Mouse (Mus musculus) myocyte (in vitro differentiated cells): ENCODE measurements around the gene Pcbp3. TPM values are rescaled to one million over a fixed set of nuclear protein-coding genes. Genes with fewer than 3 reads are reported as not detected.

Experiments
- H3K27me3 ChIP-seq: one replicate; pipeline ENCODE4 v1.6.1; 2011; ENCODE audit not compliant: control insufficient read depth, insufficient read depth, insufficient read length
- H3K36me3 ChIP-seq: one replicate; pipeline ENCODE4 v1.6.1; 2011; ENCODE audit not compliant: control insufficient read depth, insufficient read depth
- H3K4me2 ChIP-seq: one replicate; pipeline ENCODE4 v1.6.1; 2011; ENCODE audit warnings: low read depth, control low read depth
- H3K4me3 ChIP-seq: one replicate; pipeline ENCODE4 v1.5.1; 2011; ENCODE audit warnings: mild to moderate bottlenecking, control low read depth, moderate library complexity
- H3K79me2 ChIP-seq: one replicate; pipeline ENCODE4 v1.6.1; 2011; ENCODE audit not compliant: control insufficient read depth, insufficient read depth
- H3ac ChIP-seq: one replicate; pipeline ENCODE4 v1.6.1; 2011; ENCODE audit not compliant: control insufficient read depth, insufficient read length
- CEBPB ChIP-seq: IDR thresholded peaks from 2 replicates; pipeline ENCODE4 v1.6.1; 2011; ENCODE audit warnings: mild to moderate bottlenecking, moderate library complexity; ENCODE audit not compliant: poor library complexity, insufficient read depth, severe bottlenecking
- E2F4 ChIP-seq: IDR thresholded peaks from one replicate; pipeline ENCODE4 v1.6.1; 2011; ENCODE audit warnings: mild to moderate bottlenecking, control low read depth, moderate library complexity; ENCODE audit not compliant: insufficient read depth
- MAX ChIP-seq: IDR thresholded peaks from one replicate; pipeline ENCODE4 v1.6.1; 2011; ENCODE audit warnings: low read depth, mild to moderate bottlenecking, control low read depth
- MYOD1 ChIP-seq, 3 experiments: IDR thresholded peaks; one replicate each; pipeline ENCODE4 v1.6.1; 2011; ENCODE audit warnings: control low read depth in 2 of 3, low read depth in 2 of 3, mild to moderate bottlenecking in 2 of 3, moderate library complexity in 1 of 3; ENCODE audit not compliant: insufficient read length in 2 of 3, control insufficient read depth in 1 of 3
- MYOG ChIP-seq, 3 experiments: IDR thresholded peaks; one replicate each; pipeline ENCODE4 v1.6.1; 2011; ENCODE audit warnings: control low read depth in 2 of 3, low read depth in 2 of 3, mild to moderate bottlenecking in 2 of 3; ENCODE audit not compliant: insufficient read length in 2 of 3, control insufficient read depth in 1 of 3, insufficient read depth in 1 of 3
- POLR2A ChIP-seq: IDR thresholded peaks from one replicate; pipeline ENCODE4 v1.6.1; 2011; ENCODE audit warnings: low read depth, mild to moderate bottlenecking, control low read depth, moderate library complexity; ENCODE audit not compliant: insufficient read length
- POLR2AphosphoS2 ChIP-seq: IDR thresholded peaks from one replicate; pipeline ENCODE4 v1.6.1; 2011; ENCODE audit warnings: low read depth, control low read depth; ENCODE audit not compliant: insufficient read length
- REST ChIP-seq: IDR thresholded peaks from one replicate; pipeline ENCODE4 v1.6.1; 2011; ENCODE audit warnings: mild to moderate bottlenecking, control low read depth, moderate library complexity; ENCODE audit not compliant: insufficient read depth, insufficient read length
- SRF ChIP-seq: IDR thresholded peaks from one replicate; pipeline ENCODE4 v1.6.1; 2011; ENCODE audit warnings: low read depth; ENCODE audit not compliant: control insufficient read depth, insufficient read length
- TCF12 ChIP-seq: IDR thresholded peaks from one replicate; pipeline ENCODE4 v1.6.1; 2011; ENCODE audit warnings: mild to moderate bottlenecking, control low read depth; ENCODE audit not compliant: poor library complexity, insufficient read depth, severe bottlenecking
- TCF3 ChIP-seq: IDR thresholded peaks from one replicate; pipeline ENCODE4 v1.6.1; 2011; ENCODE audit warnings: low read depth, control low read depth; ENCODE audit not compliant: insufficient read length
- USF1 ChIP-seq: IDR thresholded peaks from one replicate; pipeline ENCODE4 v1.6.1; 2011; ENCODE audit warnings: low read depth, mild to moderate bottlenecking, control low read depth, moderate library complexity
- polyA plus RNA-seq: library from polyadenylated mRNA; unstranded; fragments of >200 nt; fragmentation: generic; extraction: Trizol; gene quantifications from one replicate; pipeline ENCODE4 v1.2.1, GENCODE M21; 2012; ENCODE audit warnings: missing spikeins

Pcbp3 gene
- polyA plus RNA-seq, 1 experiment: 10.0 TPM

- H3ac ChIP-seq: no peak overlapping the region
- H3K4me3 ChIP-seq: no peak overlapping the region
- H3K4me2 ChIP-seq: peak overlapping the region; percentile 42
- TF ChIP-seq TCF12: no peak
- peak in 2 of 3 experiments; percentile 40 to 55 for TF ChIP-seq MYOD1 (IDR thresholded peaks at IDR 0.05; ENCODE audit: control insufficient read depth in 1 of 3, insufficient read length in 2 of 3, low read depth in 2 of 3)
- peak in 1 of 3 experiments; percentile 35 for TF ChIP-seq MYOG (IDR thresholded peaks at IDR 0.05; ENCODE audit: control insufficient read depth in 1 of 3, insufficient read depth in 1 of 3, insufficient read length in 2 of 3, low read depth in 2 of 3)
- H3K27me3 ChIP-seq: no peaks in the 10 kb centered on the region
- H3K79me2 ChIP-seq: no peaks in the 10 kb centered on the region
- no peaks in the 10 kb centered on the region for H3K36me3 ChIP-seq
Observed at GRCm38 (mm10) chr10:76835497-76836357, 126.0 kb downstream of the Pcbp3 start.

- H3K36me3 ChIP-seq: no peaks in the 10 kb centered on the region
- no peaks in the 10 kb centered on the region for H3K79me2 ChIP-seq
- no peak overlapping the region for H3ac ChIP-seq
- H3K4me2 ChIP-seq: no peak overlapping the region
- no peak overlapping the region for H3K4me3 ChIP-seq
- H3K27me3 ChIP-seq: no peaks in the 10 kb centered on the region
- no peak for TF ChIP-seq REST
- no peak for TF ChIP-seq USF1
- TF ChIP-seq TCF12: no peak
- TF ChIP-seq MYOG (IDR thresholded peaks at IDR 0.05; ENCODE audit: control insufficient read depth in 1 of 3, insufficient read depth in 1 of 3, insufficient read length in 2 of 3, low read depth in 2 of 3): no peak
- TF ChIP-seq TCF3: no peak
- TF ChIP-seq E2F4: no peak
- no peak for TF ChIP-seq POLR2A
- no peak for TF ChIP-seq POLR2AphosphoS2
- no peak for TF ChIP-seq MYOD1 (IDR thresholded peaks at IDR 0.05; ENCODE audit: control insufficient read depth in 1 of 3, insufficient read length in 2 of 3, low read depth in 2 of 3)
- TF ChIP-seq MAX: no peak
- no peak for TF ChIP-seq SRF
- no peak for TF ChIP-seq CEBPB
Observed at GRCm38 (mm10) chr10:76832841-76833240, 128.8 kb downstream of the Pcbp3 start.

- Histone ChIP-seq H3K27me3 (no peaks in the 10 kb centered on the region), H3K36me3 (no peaks in the 10 kb centered on the region), H3K4me2 (no peak overlapping the region), H3ac (no peak overlapping the region), H3K79me2 (no peaks in the 10 kb centered on the region), H3K4me3 (no peak overlapping the region)
- TF ChIP-seq TCF12 (no peak), TCF3 (no peak), SRF (no peak), POLR2A (no peak), MAX (no peak), POLR2AphosphoS2 (no peak), USF1 (no peak), CEBPB (no peak), MYOG (IDR thresholded peaks at IDR 0.05; ENCODE audit: control insufficient read depth in 1 of 3, insufficient read depth in 1 of 3, insufficient read length in 2 of 3, low read depth in 2 of 3) (no peak), REST (no peak), E2F4 (no peak), MYOD1 (IDR thresholded peaks at IDR 0.05; ENCODE audit: control insufficient read depth in 1 of 3, insufficient read length in 2 of 3, low read depth in 2 of 3) (no peak)
Observed at GRCm38 (mm10) chr10:76831915-76832314, 129.8 kb downstream of the Pcbp3 start.

GRCm38 (mm10) chr10:76831151-76831550 is 130.5 kb downstream of the Pcbp3 start:
- Histone ChIP-seq H3K4me3 (no peak overlapping the region), H3K36me3 (no peaks in the 10 kb centered on the region), H3ac (no peak overlapping the region)

GRCm38 (mm10) chr10:76828936-76829335 is 132.8 kb downstream of the Pcbp3 start:
- TF ChIP-seq MAX (no peak), USF1 (no peak), POLR2A (no peak), E2F4 (no peak), MYOD1 (IDR thresholded peaks at IDR 0.05; ENCODE audit: control insufficient read depth in 1 of 3, insufficient read length in 2 of 3, low read depth in 2 of 3) (no peak), SRF (no peak), REST (no peak), CEBPB (no peak)
- no peak overlapping the region for H3K4me2 ChIP-seq
- H3K27me3 ChIP-seq: no peaks in the 10 kb centered on the region
- H3K79me2 ChIP-seq: no peaks in the 10 kb centered on the region
- no peaks in the 10 kb centered on the region for H3K36me3 ChIP-seq
- H3ac ChIP-seq: no peak overlapping the region
- no peak overlapping the region for H3K4me3 ChIP-seq

More at GRCm38 (mm10) chr10:76831151-76831550, 130.5 kb downstream of the Pcbp3 start:
- no peaks in the 10 kb centered on the region for H3K27me3 ChIP-seq
- TF ChIP-seq CEBPB: no peak
- no peak for TF ChIP-seq POLR2AphosphoS2
- H3K4me2 ChIP-seq: no peak overlapping the region
- H3K79me2 ChIP-seq: no peaks in the 10 kb centered on the region

GRCm38 (mm10) chr10:76822698-76823097 is 139.0 kb downstream of the Pcbp3 start:
- H3K4me2 ChIP-seq: no peak overlapping the region
- H3K79me2 ChIP-seq: no peaks in the 10 kb centered on the region
- no peak overlapping the region for H3K4me3 ChIP-seq
- TF ChIP-seq MYOD1 (IDR thresholded peaks at IDR 0.05; ENCODE audit: control insufficient read depth in 1 of 3, insufficient read length in 2 of 3, low read depth in 2 of 3) (no peak), POLR2A (no peak), E2F4 (no peak), MAX (no peak), MYOG (IDR thresholded peaks at IDR 0.05; ENCODE audit: control insufficient read depth in 1 of 3, insufficient read depth in 1 of 3, insufficient read length in 2 of 3, low read depth in 2 of 3) (no peak), CEBPB (no peak), USF1 (no peak), TCF3 (no peak), POLR2AphosphoS2 (no peak)
- H3K27me3 ChIP-seq: no peaks in the 10 kb centered on the region
- no peak overlapping the region for H3ac ChIP-seq
- H3K36me3 ChIP-seq: no peaks in the 10 kb centered on the region
